Mouse (Mus musculus) limb, embryonic 14.5 days (tissue): ENCODE results near the gene Asic2. TPM values are rescaled to one million over a fixed set of nuclear protein-coding genes. Genes with fewer than 3 reads are reported as not detected.

Experiments
- ATAC-seq: fragments of 200-750 bp; cut with Nextera tagmentation; 2 replicates; pipeline ENCODE4 v1.8.0; 2017; ENCODE audit warnings: low read depth, moderate number of reproducible peaks, moderate TSS enrichment; ENCODE audit not compliant: low FRiP score
- DNase-seq: peaks from one replicate; pipeline ENCODE4 v3.0.0-alpha.2; 2015; ENCODE audit warnings: low spot score
- H3K27ac ChIP-seq: fragments of 300-500 bp; sonication (generic); replicated peaks from 2 replicates; pipeline ENCODE4 v1.5.1; 2014; ENCODE audit warnings: low read depth, mild to moderate bottlenecking, low read length, moderate library complexity, mixed read lengths
- H3K27me3 ChIP-seq: fragments of 300-500 bp; sonication (generic); 2 replicates; pipeline ENCODE4 v1.6.1; 2014; ENCODE audit warnings: low read length, mixed read lengths; ENCODE audit not compliant: control insufficient read depth, insufficient read depth
- H3K36me3 ChIP-seq: fragments of 300-500 bp; sonication (generic); 2 replicates; pipeline ENCODE4 v1.6.1; 2014; ENCODE audit warnings: mild to moderate bottlenecking, low read length, moderate library complexity, mixed read lengths; ENCODE audit not compliant: control insufficient read depth, insufficient read depth
- H3K4me1 ChIP-seq: fragments of 300-500 bp; sonication (generic); 2 replicates; pipeline ENCODE4 v1.6.1; 2014; ENCODE audit warnings: antibody characterized with exemption, low read length, mixed read lengths; ENCODE audit not compliant: control insufficient read depth, insufficient read depth
- H3K4me2 ChIP-seq: fragments of 300-500 bp; sonication (generic); replicated peaks from 2 replicates; pipeline ENCODE4 v1.6.1; 2014; ENCODE audit warnings: low read depth, mild to moderate bottlenecking, low read length, moderate library complexity; ENCODE audit not compliant: severe bottlenecking
- H3K4me3 ChIP-seq: fragments of 300-500 bp; sonication (generic); replicated peaks from 2 replicates; pipeline ENCODE4 v1.5.1; 2014; ENCODE audit warnings: low read length
- H3K9ac ChIP-seq: fragments of 300-500 bp; sonication (generic); 2 replicates; pipeline ENCODE4 v1.6.1; 2014; ENCODE audit warnings: mild to moderate bottlenecking, low read depth, low read length, moderate library complexity; ENCODE audit not compliant: severe bottlenecking
- H3K9me3 ChIP-seq: fragments of 300-500 bp; sonication (generic); 2 replicates; pipeline ENCODE4 v1.6.1; 2016; ENCODE audit warnings: low read length; ENCODE audit not compliant: control insufficient read depth
- POLR2A ChIP-seq: fragments of 200-500 bp; IDR thresholded peaks from 2 replicates; pipeline ENCODE4 v1.8.0; 2012; ENCODE audit warnings: inconsistent platforms, mild to moderate bottlenecking, moderate library complexity, borderline replicate concordance; ENCODE audit not compliant: insufficient read depth, insufficient read length; ENCODE audit errors: extremely low read depth
- WGBS: fragments of 180-500 bp; shearing (Covaris S2); extraction: QIAGEN DNeasy Blood & Tissue Kit; methylation state at CpG from one replicate; pipeline ENCODE4 v1.1.7; 2014; 5-methylcytosine and 5-hydroxymethylcytosine counted together
- polyA plus RNA-seq, 2 experiments: library from polyadenylated mRNA; depleted of rRNA in 1 of 2; stranded (reverse) in 1 of 2; unstranded in 1 of 2; fragments of >200 nt; fragmentation: Nextera tagmentation in 1 of 2; extraction: Ambion mirVana in 1 of 2; gene quantifications; 2 replicates each; pipeline versions ENCODE4 v1.2.1 to v1.2.3; 2012 to 2014

Gene Asic2
- polyA plus RNA-seq, 2 experiments = 0.72 to 1.3 TPM

GRCm38 (mm10) chr11:81964561-81964960 is 3.7 kb downstream of the Asic2 start:
- 77% methylated on average over 4 of the region's 4 CpGs for WGBS
- Histone ChIP-seq H3K27me3 (peaks cover 24% of the 10 kb centered on the region), H3K4me2 (no peak overlapping the region), H3K36me3 (no peaks in the 10 kb centered on the region), H3K4me3 (no peak overlapping the region), H3K27ac (no peak overlapping the region), H3K4me1 (no peaks in the 10 kb centered on the region), H3K9ac (no peak overlapping the region), H3K9me3 (no peaks in the 10 kb centered on the region)
- TF ChIP-seq POLR2A = no peak
- ATAC-seq (no peak), DNase-seq (no peak)

GRCm38 (mm10) chr11:81954398-81954797 is 13.9 kb downstream of the Asic2 start:
- H3K9ac ChIP-seq = no peak overlapping the region
- H3K27ac ChIP-seq = no peak overlapping the region
- no peak overlapping the region for H3K4me2 ChIP-seq
- no peaks in the 10 kb centered on the region for H3K9me3 ChIP-seq
- no peaks in the 10 kb centered on the region for H3K4me1 ChIP-seq
- no peaks in the 10 kb centered on the region for H3K27me3 ChIP-seq
- TF ChIP-seq POLR2A = no peak
- no peak for ATAC-seq
- DNase-seq = no peak
- WGBS = 39% methylated on average over 4 of the region's 4 CpGs
- no peaks in the 10 kb centered on the region for H3K36me3 ChIP-seq
- no peak overlapping the region for H3K4me3 ChIP-seq

GRCm38 (mm10) chr11:81948021-81948420 is 20.2 kb downstream of the Asic2 start:
- Histone ChIP-seq H3K9ac (no peak overlapping the region), H3K27ac (no peak overlapping the region), H3K36me3 (no peaks in the 10 kb centered on the region), H3K4me2 (no peak overlapping the region), H3K4me3 (no peak overlapping the region), H3K9me3 (no peaks in the 10 kb centered on the region), H3K4me1 (no peaks in the 10 kb centered on the region), H3K27me3 (no peaks in the 10 kb centered on the region)
- no peak for TF ChIP-seq POLR2A
- 71% methylated on average over 1 of the region's 1 CpGs for WGBS
- no peak for ATAC-seq
- no peak for DNase-seq

- Histone ChIP-seq H3K4me3 (no peak overlapping the region), H3K36me3 (no peaks in the 10 kb centered on the region), H3K27ac (no peak overlapping the region), H3K4me1 (no peaks in the 10 kb centered on the region), H3K9ac (no peak overlapping the region), H3K27me3 (no peaks in the 10 kb centered on the region), H3K4me2 (no peak overlapping the region), H3K9me3 (no peaks in the 10 kb centered on the region)
- ATAC-seq (no peak), DNase-seq (no peak)
- WGBS = 63% methylated on average over 1 of the region's 1 CpGs
- no peak for TF ChIP-seq POLR2A
Measured at GRCm38 (mm10) chr11:81942167-81942566, 26.1 kb downstream of the Asic2 start.

DNA sequence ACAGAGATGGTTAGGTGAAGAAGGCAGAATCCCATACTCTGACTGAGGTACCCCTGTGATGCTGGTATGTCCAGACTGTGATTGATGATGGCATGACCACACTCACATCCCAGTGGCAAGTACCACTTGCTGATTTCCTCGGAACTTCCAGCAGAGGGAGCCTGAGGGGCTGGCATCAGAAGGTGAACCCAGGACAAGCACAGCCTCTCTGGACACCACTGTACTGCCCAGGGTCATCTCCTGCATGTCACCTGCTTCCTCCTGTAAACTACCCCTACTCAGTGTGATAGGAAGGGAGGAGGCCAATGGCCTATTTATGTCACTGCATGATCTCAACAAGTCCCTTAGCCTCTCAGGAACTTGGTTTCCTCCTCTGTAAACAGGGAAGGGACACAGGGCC is 27.3 kb downstream of the Asic2 start:
- no peak overlapping the region for H3K4me2 ChIP-seq
- H3K9me3 ChIP-seq = no peaks in the 10 kb centered on the region
- H3K27ac ChIP-seq = no peak overlapping the region
- TF ChIP-seq POLR2A = no peak
- 16% methylated on average over 1 of the region's 1 CpGs for WGBS
- H3K36me3 ChIP-seq = no peaks in the 10 kb centered on the region
- ATAC-seq = no peak
- H3K9ac ChIP-seq = no peak overlapping the region
- no peak for DNase-seq
- no peak overlapping the region for H3K4me3 ChIP-seq
- no peaks in the 10 kb centered on the region for H3K4me1 ChIP-seq
- no peaks in the 10 kb centered on the region for H3K27me3 ChIP-seq

DNA sequence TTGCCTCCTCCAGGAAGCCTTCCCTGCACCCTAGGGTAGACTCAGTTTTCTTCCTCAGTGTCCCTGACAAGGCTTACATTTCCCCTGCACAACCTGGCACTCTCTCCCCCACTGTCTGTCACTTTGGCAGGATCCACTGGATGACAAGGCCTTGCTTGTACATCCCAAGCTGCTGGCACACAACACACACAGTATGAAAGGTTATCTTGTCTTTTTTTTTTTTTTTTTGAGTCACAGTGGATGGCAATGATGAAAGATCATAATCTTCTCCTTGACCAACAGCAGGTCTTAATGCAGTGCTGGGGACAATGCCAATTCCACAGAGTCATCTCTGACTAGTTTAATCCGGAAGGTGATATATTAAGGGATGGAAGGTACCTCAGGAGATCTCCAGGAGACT is 30.7 kb downstream of the Asic2 start:
- Histone ChIP-seq H3K36me3 (no peaks in the 10 kb centered on the region), H3K9ac (no peak overlapping the region), H3K4me3 (no peak overlapping the region), H3K9me3 (no peaks in the 10 kb centered on the region), H3K27me3 (no peaks in the 10 kb centered on the region), H3K4me1 (no peaks in the 10 kb centered on the region), H3K27ac (no peak overlapping the region), H3K4me2 (no peak overlapping the region)
- WGBS = 82% methylated on average over 1 of the region's 1 CpGs
- ATAC-seq (no peak), DNase-seq (no peak)
- no peak for TF ChIP-seq POLR2A
